In genomic region chr5:120605688-120606087, GRCm38 (mm10) we compare ENCODE assay signal across 8 mouse cellular contexts. TPM values are rescaled to one million over a fixed set of nuclear protein-coding genes. Genes with fewer than 3 reads are reported as not detected.
DNase-seq lines count a peak whose midpoint lies in the region; ATAC-seq and TF ChIP-seq lines count a peak whose summit lies in the region.

No protein-coding gene starts in this region.

- H3K27ac ChIP-seq in hindbrain, embryonic 14.5 days, result peak overlapping the region; percentile 60; the same call in 1 of the 2 replicates

- WGBS in hindbrain, embryonic 14.5 days, result 2% methylated on average over 7 of the region's 8 CpGs

- peak; percentile 49 for ATAC-seq in Patski
- peak; percentile 75 for ATAC-seq in hindbrain, embryonic 14.5 days (ENCODE audit: low FRiP score)

- TF ChIP-seq CTCF in Patski (IDR thresholded peaks at IDR 0.05), result no peak

- 0 out of 2 replicates have a peak, but pooled peaks cover 6% of the 10 kb centered on the region for H3K36me3 ChIP-seq in hindbrain, embryonic 14.5 days (replicated peaks; ENCODE audit: control insufficient read depth, insufficient read depth)

- DNase-seq in Patski (ENCODE audit: low read depth, low spot score), result no peak
- DNase-seq in cerebellum, postnatal 10 days, result peak; percentile 97 to 99
- DNase-seq in frontal cortex, postnatal 25 days (ENCODE audit: low spot score in 2 of 2), result peak; percentile 76 to 83
- DNase-seq in hindbrain, embryonic 14.5 days (ENCODE audit: low spot score), result peak; percentile 98
- DNase-seq in layer of hippocampus, postnatal 25 days (ENCODE audit: extremely low spot score in 1 of 2, low spot score in 1 of 2), result peak; percentile 76 to 98
- DNase-seq in lung, postnatal 25 days (ENCODE audit: low spot score), result peak; percentile 89
- DNase-seq in retina, adult 2 months (ENCODE audit: low read depth, low spot score), result peak; percentile 80
- DNase-seq in thymus, postnatal 25 days, result peak; percentile 85

- H3K9ac ChIP-seq in hindbrain, embryonic 14.5 days, result no peak overlapping the region

- H3K4me2 ChIP-seq in hindbrain, embryonic 14.5 days (replicated peaks), result peak overlapping the region; percentile 54

- H3K4me3 ChIP-seq in hindbrain, embryonic 14.5 days (replicated peaks; ENCODE audit: low read length), result peak overlapping the region; percentile 21

- in situ Hi-C loops in Patski (cut with MboI; ENCODE audit: low pct_unique_long_range_greater_than_20kb), result loop anchor here (5.0 to 25.0 kb wide), 2 partner anchors 103 to 468 kb away; partner anchors contain the start of gene Plbd2

- H3K27me3 ChIP-seq in Patski, result no peaks in the 10 kb centered on the region
- no peaks in the 10 kb centered on the region for H3K27me3 ChIP-seq in hindbrain, embryonic 14.5 days (ENCODE audit: control insufficient read depth, insufficient read depth, low read length)

- H3K9me3 ChIP-seq in hindbrain, embryonic 14.5 days (ENCODE audit: control insufficient read depth, low read length), result no peaks in the 10 kb centered on the region

- H3K4me1 ChIP-seq in hindbrain, embryonic 14.5 days (replicated peaks; ENCODE audit: control insufficient read depth, insufficient read depth, low read length), result peaks cover 5% of the 10 kb centered on the region; the same call in 1 of the 2 replicates

- CTCF ChIA-PET in Patski (lab: Charles Lee), result interaction anchor here (0.7 to 3.0 kb wide), 29 partner anchors 8 to 140 kb away, joined by 3 to 54 read pairs (median 8); partner anchors contain the start of genes Iqcd, Plbd2, Slc8b1 and Tpcn1

- POLR2A ChIA-PET in Patski (lab: Charles Lee), result interaction anchor here (0.5 to 1.7 kb wide), 4 partner anchors 18 to 110 kb away, joined by 3 to 8 read pairs (median 5); partner anchors contain the start of genes Iqcd and Tpcn1

RNA-seq across cellular contexts. Expression of gene Rita1, which starts 6.7 kb away (rescaled TPM):
- 14.0 TPM for polyA plus RNA-seq in Patski (2021)
- polyA plus RNA-seq in hindbrain, embryonic 14.5 days (2014; fragmentation: Nextera tagmentation; extraction: Ambion mirVana), result 20.1 and 20.6 TPM in 2 replicates
- 10 to 100 TPM; 23.9 to 25.5 TPM for total RNA-seq in layer of hippocampus, postnatal 25 days (2021)

RNA-seq across cellular contexts. Expression of gene Ddx54, which starts 6.9 kb away (rescaled TPM):
- 54.0 TPM for polyA plus RNA-seq in Patski (2021)
- polyA plus RNA-seq in hindbrain, embryonic 14.5 days (2014; fragmentation: Nextera tagmentation; extraction: Ambion mirVana), result 27.8 and 29.8 TPM in 2 replicates
- 10 to 100 TPM; 40.7 to 42.5 TPM for total RNA-seq in layer of hippocampus, postnatal 25 days (2021)

RNA-seq across cellular contexts. Expression of gene Iqcd, which starts 16.9 kb away (rescaled TPM):
- 10.5 TPM for polyA plus RNA-seq in Patski (2021)
- polyA plus RNA-seq in hindbrain, embryonic 14.5 days (2014; fragmentation: Nextera tagmentation; extraction: Ambion mirVana), result 1.5 and 1.9 TPM in 2 replicates
- under 1 TPM; 0.79 to 0.80 TPM for total RNA-seq in layer of hippocampus, postnatal 25 days (2021)

RNA-seq across cellular contexts. Expression of gene Tpcn1, which starts 17.2 kb away (rescaled TPM):
- 125 TPM for polyA plus RNA-seq in Patski (2021)
- 13.4 and 15.7 TPM in 2 replicates for polyA plus RNA-seq in hindbrain, embryonic 14.5 days (2014; fragmentation: Nextera tagmentation; extraction: Ambion mirVana)
- total RNA-seq in layer of hippocampus, postnatal 25 days (2021), result 10 to 100 TPM; 31.0 to 39.9 TPM

RNA-seq across cellular contexts. Expression of gene Cfap73, which starts 28.3 kb away (rescaled TPM):
- 0.10 TPM for polyA plus RNA-seq in Patski (2021)
- polyA plus RNA-seq in hindbrain, embryonic 14.5 days (2014; fragmentation: Nextera tagmentation; extraction: Ambion mirVana), result 0.53 and 1.1 TPM in 2 replicates
- total RNA-seq in layer of hippocampus, postnatal 25 days (2021), result under 1 TPM; 0.39 to 0.42 TPM
